Mouse (Mus musculus) forebrain, embryonic 11.5 days (tissue): ENCODE data around the gene Rasa2. TPM values are rescaled to one million over a fixed set of nuclear protein-coding genes. Genes with fewer than 3 reads are reported as not detected.

Experiments
- ATAC-seq: fragments of 200-750 bp; cut with Nextera tagmentation; replicated peaks from 2 replicates; pipeline ENCODE4 v1.8.0; 2017; ENCODE audit warnings: moderate TSS enrichment; ENCODE audit not compliant: low FRiP score
- DNase-seq: peaks from one replicate; pipeline ENCODE4 v3.0.0-alpha.2; 2017; ENCODE audit warnings: low spot score
- H3K27ac ChIP-seq: fragments of 300-500 bp; sonication (generic); 2 replicates; pipeline ENCODE4 v1.5.1; 2014; ENCODE audit warnings: low read depth, low read length
- H3K27me3 ChIP-seq: fragments of 300-500 bp; sonication (generic); 2 replicates; pipeline ENCODE4 v1.6.1; 2014; ENCODE audit warnings: mild to moderate bottlenecking, low read length, mixed read lengths; ENCODE audit not compliant: control insufficient read depth, insufficient read depth
- H3K36me3 ChIP-seq: fragments of 300-500 bp; sonication (generic); 2 replicates; pipeline ENCODE4 v1.6.1; 2014; ENCODE audit warnings: mild to moderate bottlenecking, low read length, moderate library complexity, mixed read lengths; ENCODE audit not compliant: control insufficient read depth, insufficient read depth
- H3K4me1 ChIP-seq: fragments of 300-500 bp; sonication (generic); replicated peaks from 2 replicates; pipeline ENCODE4 v1.6.1; 2014; ENCODE audit warnings: low read length, mixed read lengths; ENCODE audit not compliant: control insufficient read depth, insufficient read depth
- H3K4me2 ChIP-seq: fragments of 300-500 bp; sonication (generic); 2 replicates; pipeline ENCODE4 v1.6.1; 2014; ENCODE audit warnings: low read depth, mild to moderate bottlenecking, low read length, moderate library complexity, mixed read lengths; ENCODE audit not compliant: severe bottlenecking
- H3K4me3 ChIP-seq: fragments of 300-500 bp; sonication (generic); 2 replicates; pipeline ENCODE4 v1.5.1; 2014; ENCODE audit warnings: low read depth, low read length
- H3K9ac ChIP-seq: fragments of 300-500 bp; sonication (generic); 2 replicates; pipeline ENCODE4 v1.6.1; 2014; ENCODE audit warnings: low read length
- H3K9me3 ChIP-seq: fragments of 300-500 bp; sonication (generic); 2 replicates; pipeline ENCODE4 v1.6.1; 2016; ENCODE audit warnings: low read length, mixed read lengths; ENCODE audit not compliant: control insufficient read depth
- WGBS: fragments of 180-500 bp; shearing (Covaris S2); extraction: QIAGEN DNeasy Blood & Tissue Kit; methylation state at CpG from one replicate; pipeline ENCODE4 v1.1.7; 2014; 5-methylcytosine and 5-hydroxymethylcytosine counted together
- polyA plus RNA-seq: library from polyadenylated mRNA; unstranded; fragments of >200 nt; fragmentation: Nextera tagmentation; extraction: Ambion mirVana; gene quantifications from 2 replicates; pipeline ENCODE4 v1.2.1, GENCODE M21; 2014

The Rasa2 gene
- polyA plus RNA-seq, 1 experiment from 2014 or later = 16.9 TPM

GRCm38 (mm10) chr9:96635176-96635575 is 3.8 kb upstream of the Rasa2 start:
- no peak for ATAC-seq
- Histone ChIP-seq H3K4me2 (no peak overlapping the region), H3K4me3 (no peak overlapping the region), H3K27ac (no peak overlapping the region), H3K4me1 (no peaks in the 10 kb centered on the region; the same call in 1 of the 2 replicates), H3K27me3 (no peaks in the 10 kb centered on the region; the same call in 1 of the 2 replicates), H3K9ac (no peak overlapping the region), H3K9me3 (no peaks in the 10 kb centered on the region), H3K36me3 (no peaks in the 10 kb centered on the region)
- WGBS = 76% methylated on average over 6 of the region's 6 CpGs
- DNase-seq = no peak

- Histone ChIP-seq H3K4me3 (no peak overlapping the region), H3K27ac (no peak overlapping the region), H3K4me1 (no peaks in the 10 kb centered on the region; the same call in 1 of the 2 replicates), H3K9ac (no peak overlapping the region), H3K27me3 (no peaks in the 10 kb centered on the region; the same call in 1 of the 2 replicates), H3K4me2 (no peak overlapping the region), H3K36me3 (no peaks in the 10 kb centered on the region), H3K9me3 (no peaks in the 10 kb centered on the region)
- DNase-seq = no peak
- WGBS = 87% methylated on average over 2 of the region's 2 CpGs
- ATAC-seq = no peak
Measured at GRCm38 (mm10) chr9:96633771-96634170, 2.4 kb upstream of the Rasa2 start.

- no peaks in the 10 kb centered on the region; the same call in 1 of the 2 replicates for H3K4me1 ChIP-seq
- H3K9me3 ChIP-seq = no peaks in the 10 kb centered on the region
- H3K36me3 ChIP-seq = no peaks in the 10 kb centered on the region
- no peak overlapping the region for H3K9ac ChIP-seq
- WGBS = 52% methylated on average over 7 of the region's 7 CpGs
- H3K27me3 ChIP-seq = no peaks in the 10 kb centered on the region; the same call in 1 of the 2 replicates
- no peak overlapping the region for H3K4me3 ChIP-seq
- no peak overlapping the region for H3K4me2 ChIP-seq
- no peak overlapping the region for H3K27ac ChIP-seq
- no peak for DNase-seq
- no peak for ATAC-seq
Measured at GRCm38 (mm10) chr9:96632756-96633155, 1.3 kb upstream of the Rasa2 start.

GRCm38 (mm10) chr9:96632073-96632690 is 765 bp upstream of the Rasa2 start:
- peaks cover 2% of the 10 kb centered on the region; the same call in 1 of the 2 replicates for H3K27me3 ChIP-seq

DNA sequence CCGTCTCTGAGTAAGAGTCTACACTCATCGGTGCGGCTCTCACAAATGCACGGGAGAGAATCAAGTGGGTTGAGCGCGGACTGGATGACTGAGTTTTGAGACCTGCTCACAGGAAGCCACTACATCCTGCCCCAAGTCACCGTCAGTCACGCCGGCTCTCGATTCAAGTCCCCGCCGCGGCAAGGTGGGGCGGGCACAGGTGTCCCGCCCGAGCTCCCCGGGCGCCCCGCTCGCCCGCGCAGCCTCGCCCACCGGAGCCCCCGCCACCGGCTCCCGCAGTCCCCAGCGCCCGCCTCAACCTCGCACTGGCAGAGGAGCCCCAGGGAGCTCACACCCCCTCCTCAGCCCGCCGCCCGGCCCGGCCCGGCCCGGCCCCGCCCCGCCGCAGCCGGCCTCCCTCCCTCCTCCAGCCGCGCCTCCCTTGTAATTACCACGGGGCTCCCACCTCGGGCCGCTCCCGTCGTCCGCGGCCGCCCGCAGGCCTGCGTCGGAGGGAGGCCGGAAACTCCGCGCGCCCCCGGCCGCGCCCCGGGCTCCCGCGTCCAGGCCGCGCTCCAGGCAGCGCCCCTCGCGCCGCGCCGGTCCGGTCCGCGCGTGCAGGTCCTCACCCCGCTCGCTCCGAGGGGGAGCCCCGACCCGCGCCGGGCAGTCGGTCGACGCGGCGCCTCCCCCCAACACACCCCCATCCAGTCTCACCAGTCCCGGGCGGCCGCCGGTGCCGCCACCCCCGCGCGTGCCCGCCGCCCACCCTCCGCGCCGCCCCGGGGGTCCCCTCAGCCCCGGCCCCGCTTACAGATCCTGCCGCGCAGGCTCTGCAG is 637 bp downstream of the Rasa2 start:
- peak; percentile 85 for DNase-seq
- Histone ChIP-seq H3K4me2 (peak overlapping the region; percentile 82), H3K27ac (peak overlapping the region; percentile 94), H3K4me3 (peak overlapping the region; percentile 91), H3K4me1 (no peaks in the 10 kb centered on the region; the same call in 1 of the 2 replicates), H3K9me3 (no peaks in the 10 kb centered on the region), H3K9ac (peak overlapping the region; percentile 96), H3K36me3 (no peaks in the 10 kb centered on the region), H3K27me3 (peaks cover 2% of the 10 kb centered on the region; the same call in 1 of the 2 replicates)
- peak; percentile 83 for ATAC-seq
- WGBS = under 1% methylated on average over 50 of the region's 105 CpGs

More at GRCm38 (mm10) chr9:96632073-96632690, 765 bp upstream of the Rasa2 start:
- no peak for ATAC-seq
- Histone ChIP-seq H3K9ac (peak overlapping the region; percentile 96), H3K4me3 (peak overlapping the region; percentile 91; the same call in 1 of the 2 replicates), H3K36me3 (no peaks in the 10 kb centered on the region), H3K27ac (no peak overlapping the region), H3K4me1 (no peaks in the 10 kb centered on the region; the same call in 1 of the 2 replicates), H3K4me2 (peak overlapping the region; percentile 82), H3K9me3 (no peaks in the 10 kb centered on the region)
- DNase-seq = no peak
- WGBS = 60% methylated on average over 6 of the region's 6 CpGs

DNA sequence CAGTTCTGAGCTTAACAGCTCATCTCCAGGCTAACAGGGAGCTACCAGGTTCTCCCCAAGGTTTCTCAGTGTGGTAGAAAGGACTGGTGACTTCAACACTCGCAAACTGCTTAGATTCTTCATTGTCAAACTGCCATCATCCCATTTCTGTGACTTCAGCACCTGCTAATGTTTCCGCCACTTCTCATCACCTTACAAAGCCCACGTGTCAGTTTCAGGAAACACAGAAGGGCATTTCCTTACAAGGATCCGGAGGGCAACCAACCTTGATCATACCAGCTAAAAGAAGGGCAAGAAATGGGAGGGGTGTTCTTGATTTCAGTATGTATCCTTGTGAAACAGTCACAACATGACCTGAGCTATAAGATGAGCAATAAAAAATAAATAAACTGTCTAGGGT is 2.3 kb downstream of the Rasa2 start:
- 73% methylated on average over 4 of the region's 4 CpGs for WGBS
- Histone ChIP-seq H3K4me1 (no peaks in the 10 kb centered on the region; the same call in 1 of the 2 replicates), H3K9ac (no peak overlapping the region), H3K27me3 (peaks cover 2% of the 10 kb centered on the region; the same call in 1 of the 2 replicates), H3K9me3 (no peaks in the 10 kb centered on the region), H3K27ac (no peak overlapping the region), H3K4me3 (no peak overlapping the region), H3K4me2 (no peak overlapping the region), H3K36me3 (no peaks in the 10 kb centered on the region)
- DNase-seq (no peak), ATAC-seq (no peak)

DNA sequence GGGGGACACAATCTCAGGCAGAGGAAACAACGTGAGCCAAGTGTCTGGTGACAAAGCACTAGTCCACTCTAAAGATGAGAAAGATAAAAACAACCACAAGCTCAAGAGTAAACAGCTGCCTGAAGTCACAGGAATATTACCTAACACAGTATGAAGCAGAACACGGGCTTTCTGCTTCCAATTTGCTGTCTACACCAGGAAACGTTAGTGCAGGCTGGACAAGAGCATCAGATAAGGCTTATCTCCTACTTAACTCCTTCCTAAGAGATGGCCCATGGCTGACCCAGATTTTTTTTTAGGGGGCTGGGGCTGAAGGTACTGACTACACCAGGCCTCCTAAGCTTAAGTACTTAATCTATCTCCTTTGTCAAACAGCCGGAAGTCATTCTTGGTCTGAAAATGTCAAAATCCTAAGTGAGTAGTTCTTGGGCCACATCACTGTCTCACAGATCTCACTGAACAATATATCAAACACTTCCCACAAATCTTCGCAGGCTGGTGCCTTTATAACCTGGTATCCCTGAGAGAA is 3.8 kb downstream of the Rasa2 start:
- WGBS = 44% methylated on average over 5 of the region's 5 CpGs

DNA sequence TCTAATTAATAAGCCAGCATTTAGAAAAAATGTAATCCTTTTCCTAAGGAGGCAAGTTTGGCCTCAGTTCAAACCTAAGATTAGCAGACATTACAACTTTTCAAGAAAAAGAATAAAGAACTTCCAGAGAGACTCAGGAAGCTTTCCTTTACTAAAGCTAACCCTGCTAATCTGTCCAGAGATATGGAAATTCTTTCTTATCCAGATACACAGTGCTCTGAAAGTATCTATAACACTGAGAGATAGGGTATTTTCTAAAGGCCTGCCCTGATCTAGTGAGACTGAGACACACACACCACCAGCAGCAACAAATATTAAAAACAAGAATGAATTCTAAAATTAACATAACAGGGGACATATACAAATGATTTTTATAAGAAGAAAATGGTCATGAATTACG is 4.4 kb downstream of the Rasa2 start:
- Histone ChIP-seq H3K36me3 (no peaks in the 10 kb centered on the region), H3K4me1 (no peaks in the 10 kb centered on the region; the same call in 1 of the 2 replicates), H3K27ac (no peak overlapping the region), H3K4me2 (no peak overlapping the region), H3K4me3 (no peak overlapping the region), H3K27me3 (0 out of 2 replicates have a peak, but pooled peaks cover 2% of the 10 kb centered on the region), H3K9ac (no peak overlapping the region), H3K9me3 (no peaks in the 10 kb centered on the region)
- WGBS = 78% methylated on average over 1 of the region's 1 CpGs
- no peak for ATAC-seq
- no peak for DNase-seq

More for the DNA sequence above, 3.8 kb downstream of the Rasa2 start:
- H3K4me3 ChIP-seq = no peak overlapping the region
- H3K9me3 ChIP-seq = no peaks in the 10 kb centered on the region
- no peak overlapping the region for H3K27ac ChIP-seq
- no peak overlapping the region for H3K9ac ChIP-seq
- DNase-seq (no peak), ATAC-seq (no peak)
- peaks cover 2% of the 10 kb centered on the region; the same call in 1 of the 2 replicates for H3K27me3 ChIP-seq
- H3K4me1 ChIP-seq = no peaks in the 10 kb centered on the region; the same call in 1 of the 2 replicates
- H3K4me2 ChIP-seq = no peak overlapping the region
- no peaks in the 10 kb centered on the region for H3K36me3 ChIP-seq
